Comparison of ENCODE assay signal across 11 mouse cellular contexts in genomic region chr4:32432271-32432781, GRCm38 (mm10).
DNase-seq lines count a peak whose midpoint lies in the region; ATAC-seq and TF ChIP-seq lines count a peak whose summit lies in the region.
"Had no signal": no experiment of that assay in that cellular context is flagged by ENCODE, and none has a peak within 500 bp of the region (broad histone marks: within the 10 kb centered on the region; RNA-seq: fewer than 3 reads in every experiment).

No protein-coding gene starts in this region.

- 44% methylated on average over 10 of the region's 10 CpGs for WGBS in embryonic facial prominence, embryonic 10.5 days
- WGBS in hindbrain, postnatal 0 days: 18% methylated on average over 10 of the region's 10 CpGs

- H3K4me3 ChIP-seq in embryonic facial prominence, embryonic 10.5 days: no peak overlapping the region
- no peak overlapping the region for H3K4me3 ChIP-seq in hindbrain, postnatal 0 days (ENCODE audit: low read length)
- H3K4me3 ChIP-seq: embryonic facial prominence, embryonic 12.5 days had no signal

- H3K9me3 ChIP-seq in embryonic facial prominence, embryonic 10.5 days: no peaks in the 10 kb centered on the region
- no peaks in the 10 kb centered on the region for H3K9me3 ChIP-seq in hindbrain, postnatal 0 days (ENCODE audit: low read length)
- H3K9me3 ChIP-seq: embryonic facial prominence, embryonic 12.5 days had no signal

- 0 out of 2 replicates have a peak, but pooled peaks have one; percentile 31 for ATAC-seq in hindbrain, postnatal 0 days
- ATAC-seq in megakaryocyte-erythroid progenitor cell, adult 5-6 weeks (replicated peaks; ENCODE audit: low FRiP score, low TSS enrichment, poor library complexity, severe bottlenecking): no peak

- peak overlapping the region; percentile 24; the same call in 1 of the 2 replicates for H3K27ac ChIP-seq in embryonic facial prominence, embryonic 10.5 days (replicated peaks)
- peak overlapping the region; percentile 20; the same call in 1 of the 2 replicates for H3K27ac ChIP-seq in hindbrain, postnatal 0 days
- H3K27ac ChIP-seq: embryonic facial prominence, embryonic 12.5 days had no signal

- no peaks in the 10 kb centered on the region for H3K36me3 ChIP-seq in embryonic facial prominence, embryonic 10.5 days (replicated peaks)
- H3K36me3 ChIP-seq in hindbrain, postnatal 0 days (ENCODE audit: insufficient read depth, low read length): no peaks in the 10 kb centered on the region
- H3K36me3 ChIP-seq: embryonic facial prominence, embryonic 12.5 days had no signal

- no peak overlapping the region for H3K9ac ChIP-seq in hindbrain, postnatal 0 days (replicated peaks; ENCODE audit: low read length)
- H3K9ac ChIP-seq: embryonic facial prominence, embryonic 12.5 days had no signal

- peaks cover 66% of the 10 kb centered on the region for H3K4me1 ChIP-seq in embryonic facial prominence, embryonic 10.5 days
- H3K4me1 ChIP-seq in hindbrain, postnatal 0 days (ENCODE audit: insufficient read depth, low read length): peaks cover 24% of the 10 kb centered on the region

- TF ChIP-seq CTCF in hindbrain, postnatal 0 days (IDR thresholded peaks at IDR 0.05; ENCODE audit: low read depth): no peak

- peak overlapping the region; percentile 33 for H3K4me2 ChIP-seq in hindbrain, postnatal 0 days (ENCODE audit: low read depth, low read length)
- H3K4me2 ChIP-seq: embryonic facial prominence, embryonic 12.5 days had no signal

- DNase-seq in right cerebral cortex, postnatal 25 days: peak; percentile 14
- DNase-seq in right cerebral cortex, postnatal 10 days (ENCODE audit: low spot score in 2 of 2): no peak
- DNase-seq in embryonic facial prominence, embryonic 10.5 days (ENCODE audit: low spot score): no peak
- peak; percentile 65 for DNase-seq in hindbrain, postnatal 0 days (ENCODE audit: low spot score)
- DNase-seq in kidney, postnatal 36 days: no peak
- DNase-seq in left cerebral cortex, adult 8-10 months (ENCODE audit: low spot score in 2 of 2): no peak
- no peak for DNase-seq in left cerebral cortex, adult 11 months (ENCODE audit: low spot score)
- DNase-seq: gastrocnemius, postnatal 36 days; lung, postnatal 36 days had no signal

- H3K27me3 ChIP-seq in embryonic facial prominence, embryonic 10.5 days (replicated peaks; ENCODE audit: low read depth, poor library complexity, severe bottlenecking): no peaks in the 10 kb centered on the region
- H3K27me3 ChIP-seq in hindbrain, postnatal 0 days (ENCODE audit: insufficient read depth, low read length): no peaks in the 10 kb centered on the region
- H3K27me3 ChIP-seq: embryonic facial prominence, embryonic 12.5 days had no signal

Comparison
In these comparisons a context has a peak if more than half of its experiments do, and no peak if none do; other contexts are left out.
1. DNase-seq: peak in right cerebral cortex, postnatal 25 days (single experiment) and hindbrain, postnatal 0 days (single experiment); none in right cerebral cortex, postnatal 10 days (0 of 2), embryonic facial prominence, embryonic 10.5 days (single experiment), kidney, postnatal 36 days (0 of 2), left cerebral cortex, adult 8-10 months (0 of 2) and left cerebral cortex, adult 11 months (single experiment).